Mouse (Mus musculus) spleen, adult 2 months (tissue): ENCODE measurements at regions not wholly inside any gene's neighbourhood (a gene's known extent, or its start where the extent isn't known, plus 50 kb on each side); places are given as distances from the start of the nearest gene placed in this dataset.

ENCODE experiments used
- CTCF ChIP-seq: fragments of 200-500 bp; IDR thresholded peaks from 2 replicates; pipeline ENCODE4 v1.5.1; 2011; ENCODE audit warnings: mild to moderate bottlenecking, inconsistent platforms; ENCODE audit not compliant: insufficient read depth, insufficient read length, insufficient replicate concordance; ENCODE audit errors: extremely low read depth
- POLR2A ChIP-seq: fragments of 200-500 bp; IDR thresholded peaks from 2 replicates; pipeline ENCODE4 v1.6.1; 2011; ENCODE audit warnings: low read depth, low read length, inconsistent platforms

- TF ChIP-seq CTCF (no peak), POLR2A (no peak)
Observed at GRCm38 (mm10) chr9:46431053-46431452, 111.3 kb upstream of the 4931429L15Rik start.
